In genomic region chr13:24893880-24894279, GRCm38 (mm10) we compare ENCODE assay signal across 27 mouse cellular contexts. TPM values are rescaled to one million over a fixed set of nuclear protein-coding genes. Genes with fewer than 3 reads are reported as not detected.
DNase-seq lines count a peak whose midpoint lies in the region; ATAC-seq lines count a peak whose summit lies in the region.
"Had no signal": no experiment of that assay in that cellular context is flagged by ENCODE, and none has a peak within 500 bp of the region (broad histone marks: within the 10 kb centered on the region; RNA-seq: fewer than 3 reads in every experiment).

No protein-coding gene starts in this region.

- no peaks in the 10 kb centered on the region for H3K9me3 ChIP-seq in kidney, embryonic 14.5 days (ENCODE audit: control insufficient read depth, low read length)
- no peaks in the 10 kb centered on the region for H3K9me3 ChIP-seq in heart, embryonic 12.5 days (replicated peaks)
- H3K9me3 ChIP-seq: embryonic facial prominence, embryonic 10.5 days; embryonic facial prominence, embryonic 15.5 days; heart, embryonic 15.5 days; limb, embryonic 13.5 days; midbrain, embryonic 10.5 days had no signal

- peak; percentile 72 for DNase-seq in kidney, adult 18-20 months
- peak; percentile 73 to 87 for DNase-seq in kidney, adult 8-10 months
- peak; percentile 34 for DNase-seq in kidney, postnatal 10 days
- DNase-seq in yolk sac, embryonic 10.5 days (ENCODE audit: low spot score) = peak; percentile 48
- DNase-seq in cerebellum, adult 11 months = no peak
- DNase-seq: adrenal gland, postnatal 36 days; cerebellum, adult 2 months; cerebellum, postnatal 14 days; gastrocnemius, postnatal 14 days; lung, embryonic 14.5 days; right cerebral cortex, adult 18-20 months; thymus, adult 2 months; thymus, postnatal 36 days had no signal

- no peak overlapping the region for H3K4me2 ChIP-seq in kidney, embryonic 14.5 days (replicated peaks; ENCODE audit: low read depth, low read length)
- H3K4me2 ChIP-seq in heart, embryonic 12.5 days = no peak overlapping the region
- H3K4me2 ChIP-seq: embryonic facial prominence, embryonic 15.5 days; heart, embryonic 15.5 days; limb, embryonic 13.5 days; lung, embryonic 14.5 days had no signal

- ATAC-seq in kidney, embryonic 14.5 days (ENCODE audit: low FRiP score, low TSS enrichment) = no peak
- no peak for ATAC-seq in heart, embryonic 12.5 days (ENCODE audit: insufficient number of reproducible peaks, low FRiP score)
- ATAC-seq: CD4-positive, CD25-positive, alpha-beta regulatory T cell, adult 4 months; forebrain, embryonic 14.5 days; hindbrain, postnatal 0 days; midbrain, embryonic 16.5 days had no signal

- WGBS in kidney, embryonic 14.5 days = 72% methylated on average over 2 of the region's 2 CpGs
- WGBS in heart, embryonic 12.5 days = 69% methylated on average over 2 of the region's 2 CpGs

- no peaks in the 10 kb centered on the region for H3K27me3 ChIP-seq in kidney, embryonic 14.5 days (ENCODE audit: control insufficient read depth, insufficient read depth, low read length)
- H3K27me3 ChIP-seq in heart, embryonic 12.5 days (replicated peaks) = no peaks in the 10 kb centered on the region
- H3K27me3 ChIP-seq: embryonic facial prominence, embryonic 15.5 days; heart, embryonic 15.5 days; limb, embryonic 13.5 days had no signal

- H3K4me3 ChIP-seq in kidney, embryonic 14.5 days (ENCODE audit: low read length) = no peak overlapping the region
- H3K4me3 ChIP-seq in heart, embryonic 12.5 days = no peak overlapping the region
- H3K4me3 ChIP-seq: embryonic facial prominence, embryonic 10.5 days; embryonic facial prominence, embryonic 15.5 days; heart, embryonic 15.5 days; limb, embryonic 13.5 days; midbrain, embryonic 10.5 days had no signal

- H3K9ac ChIP-seq in kidney, embryonic 14.5 days (ENCODE audit: low read depth, low read length) = no peak overlapping the region
- H3K9ac ChIP-seq in heart, embryonic 12.5 days = no peak overlapping the region
- H3K9ac ChIP-seq: embryonic facial prominence, embryonic 15.5 days; heart, embryonic 15.5 days; limb, embryonic 13.5 days; liver, embryonic 14.5 days; lung, embryonic 14.5 days had no signal

- no peak overlapping the region for H3K27ac ChIP-seq in kidney, embryonic 14.5 days (ENCODE audit: low read depth, low read length)
- no peak overlapping the region for H3K27ac ChIP-seq in heart, embryonic 12.5 days (ENCODE audit: poor library complexity, severe bottlenecking)
- H3K27ac ChIP-seq: embryonic facial prominence, embryonic 10.5 days; embryonic facial prominence, embryonic 15.5 days; heart, embryonic 15.5 days; hindbrain, postnatal 0 days; limb, embryonic 13.5 days; liver, embryonic 14.5 days; midbrain, embryonic 10.5 days; stomach, postnatal 0 days had no signal

- H3K4me1 ChIP-seq in kidney, embryonic 14.5 days (ENCODE audit: control insufficient read depth, insufficient read depth, low read length) = no peaks in the 10 kb centered on the region
- H3K4me1 ChIP-seq in heart, embryonic 12.5 days (replicated peaks) = 0 out of 2 replicates have a peak, but pooled peaks cover 5% of the 10 kb centered on the region
- H3K4me1 ChIP-seq: embryonic facial prominence, embryonic 10.5 days; embryonic facial prominence, embryonic 15.5 days; heart, embryonic 15.5 days; limb, embryonic 13.5 days; midbrain, embryonic 10.5 days had no signal

- H3K36me3 ChIP-seq in kidney, embryonic 14.5 days (ENCODE audit: control insufficient read depth, insufficient read depth, low read length) = no peaks in the 10 kb centered on the region
- no peaks in the 10 kb centered on the region for H3K36me3 ChIP-seq in heart, embryonic 12.5 days
- H3K36me3 ChIP-seq: embryonic facial prominence, embryonic 10.5 days; embryonic facial prominence, embryonic 15.5 days; heart, embryonic 15.5 days; limb, embryonic 13.5 days; midbrain, embryonic 10.5 days had no signal

RNA-seq across cellular contexts. Expression of gene Aldh5a1, which starts 43.6 kb away (rescaled TPM):
- polyA plus RNA-seq in kidney, embryonic 14.5 days (2014; fragmentation: Nextera tagmentation; extraction: Ambion mirVana) = 8.4 and 8.7 TPM in 2 replicates
- 13.3 and 13.8 TPM in 2 replicates for polyA plus RNA-seq in heart, embryonic 12.5 days (2016; fragmentation: Nextera tagmentation; extraction: Ambion mirVana)

RNA-seq across cellular contexts. Expression of gene D130043K22Rik, which starts 48.9 kb away (rescaled TPM):
- 0.29 and 0.64 TPM in 2 replicates for polyA plus RNA-seq in kidney, embryonic 14.5 days (2014; fragmentation: Nextera tagmentation; extraction: Ambion mirVana)
- 0.28 TPM in 1 of 2 replicates, not detected in the other for polyA plus RNA-seq in heart, embryonic 12.5 days (2016; fragmentation: Nextera tagmentation; extraction: Ambion mirVana)
- polyA plus RNA-seq: spleen, adult 2 months had no signal

RNA-seq across cellular contexts. Expression of gene Gpld1, which starts 49.1 kb away (rescaled TPM):
- 0.39 and 0.74 TPM in 2 replicates for polyA plus RNA-seq in kidney, embryonic 14.5 days (2014; fragmentation: Nextera tagmentation; extraction: Ambion mirVana)
- polyA plus RNA-seq in heart, embryonic 12.5 days (2016; fragmentation: Nextera tagmentation; extraction: Ambion mirVana) = 0.15 and 0.24 TPM in 2 replicates
